27 mouse cellular contexts compared by ENCODE assay signal in genomic region chr14:15107795-15108321, GRCm38 (mm10).
DNase-seq lines count a peak whose midpoint lies in the region; ATAC-seq lines count a peak whose summit lies in the region.
"Had no signal": no experiment of that assay in that cellular context is flagged by ENCODE, and none has a peak within 500 bp of the region (broad histone marks: within the 10 kb centered on the region; RNA-seq: fewer than 3 reads in every experiment).

No protein-coding gene starts in this region.

- H3K27ac ChIP-seq in neural tube, embryonic 13.5 days (replicated peaks): no peak overlapping the region
- H3K27ac ChIP-seq: forebrain, embryonic 12.5 days; heart, embryonic 13.5 days; hindbrain, embryonic 15.5 days; kidney, embryonic 15.5 days; limb, embryonic 13.5 days; lung, embryonic 15.5 days; midbrain, embryonic 10.5 days; midbrain, embryonic 15.5 days had no signal

- H3K9ac ChIP-seq in neural tube, embryonic 13.5 days: no peak overlapping the region
- H3K9ac ChIP-seq: forebrain, embryonic 12.5 days; heart, embryonic 13.5 days; hindbrain, embryonic 15.5 days; kidney, embryonic 15.5 days; limb, embryonic 13.5 days; lung, embryonic 15.5 days; midbrain, embryonic 15.5 days had no signal

- H3K4me3 ChIP-seq in neural tube, embryonic 13.5 days: no peak overlapping the region
- H3K4me3 ChIP-seq: erythroblast, embryonic 14.5 days; forebrain, embryonic 12.5 days; heart, embryonic 13.5 days; hindbrain, embryonic 15.5 days; kidney, embryonic 15.5 days; limb, embryonic 13.5 days; lung, embryonic 15.5 days; midbrain, embryonic 10.5 days; midbrain, embryonic 15.5 days had no signal

- no peaks in the 10 kb centered on the region for H3K27me3 ChIP-seq in neural tube, embryonic 13.5 days
- H3K27me3 ChIP-seq: CH12.LX; forebrain, embryonic 12.5 days; heart, embryonic 13.5 days; hindbrain, embryonic 15.5 days; kidney, embryonic 15.5 days; limb, embryonic 13.5 days; lung, embryonic 15.5 days; midbrain, embryonic 15.5 days had no signal

- H3K9me3 ChIP-seq in neural tube, embryonic 13.5 days: no peaks in the 10 kb centered on the region
- H3K9me3 ChIP-seq: forebrain, embryonic 12.5 days; heart, embryonic 13.5 days; hindbrain, embryonic 15.5 days; kidney, embryonic 15.5 days; limb, embryonic 13.5 days; lung, embryonic 15.5 days; midbrain, embryonic 10.5 days had no signal

- H3K4me1 ChIP-seq in neural tube, embryonic 13.5 days (replicated peaks): no peaks in the 10 kb centered on the region
- H3K4me1 ChIP-seq: forebrain, embryonic 12.5 days; heart, embryonic 13.5 days; hindbrain, embryonic 15.5 days; kidney, embryonic 15.5 days; limb, embryonic 13.5 days; lung, embryonic 15.5 days; midbrain, embryonic 10.5 days; midbrain, embryonic 15.5 days had no signal

- H3K4me2 ChIP-seq in neural tube, embryonic 13.5 days: no peak overlapping the region
- H3K4me2 ChIP-seq: forebrain, embryonic 12.5 days; heart, embryonic 13.5 days; hindbrain, embryonic 15.5 days; kidney, embryonic 15.5 days; limb, embryonic 13.5 days; liver, embryonic 11.5 days; lung, embryonic 15.5 days; midbrain, embryonic 15.5 days had no signal

- ATAC-seq in neural tube, embryonic 13.5 days (ENCODE audit: low read depth): peak; percentile 50; the same call in 1 of the 2 replicates
- ATAC-seq: midbrain, embryonic 15.5 days had no signal

- DNase-seq in adrenal gland, adult (ENCODE audit: inconsistent age in 2 of 2, low spot score in 1 of 2): peak; percentile 8 to 39
- no peak for DNase-seq in adrenal gland, adult 8-10 months
- DNase-seq in frontal cortex, postnatal 36 days (ENCODE audit: low spot score in 2 of 2): peak; percentile 15 to 26
- no peak for DNase-seq in frontal cortex, postnatal 25 days (ENCODE audit: low spot score in 2 of 2)
- no peak for DNase-seq in neural tube, embryonic 10.5 days (ENCODE audit: extremely low spot score, low spot score)
- peak; percentile 13 to 66 for DNase-seq in left cerebral cortex, postnatal 25 days (ENCODE audit: low spot score in 2 of 2)
- no peak for DNase-seq in c-Kit-positive CD71-positive TER-119-positive erythroid progenitor cells, embryonic 14.5 days (ENCODE audit: low spot score)
- DNase-seq: adrenal gland, postnatal 25 days; cerebellum, adult 11 months; cerebellum, postnatal 10 days; gastrocnemius, postnatal 10 days; heart, postnatal 10 days; kidney, adult 18-20 months; kidney, postnatal 25 days; thymus, postnatal 4 days had no signal

- intact Hi-C loops in left cerebral cortex, postnatal 25 days (cut with DNase I): no loop called here

- 55% methylated on average over 2 of the region's 2 CpGs for WGBS in neural tube, embryonic 13.5 days

- H3K36me3 ChIP-seq in neural tube, embryonic 13.5 days: no peaks in the 10 kb centered on the region
- H3K36me3 ChIP-seq: forebrain, embryonic 12.5 days; heart, embryonic 13.5 days; hindbrain, embryonic 15.5 days; kidney, embryonic 15.5 days; limb, embryonic 13.5 days; lung, embryonic 15.5 days; midbrain, embryonic 10.5 days; midbrain, embryonic 15.5 days had no signal

Comparison
In these comparisons a context has a peak if more than half of its experiments do, and no peak if none do; other contexts are left out.
1. DNase-seq: peak in adrenal gland, adult (2 of 2), frontal cortex, postnatal 36 days (2 of 2) and left cerebral cortex, postnatal 25 days (2 of 2); none in adrenal gland, adult 8-10 months (single experiment), frontal cortex, postnatal 25 days (0 of 2), neural tube, embryonic 10.5 days (single experiment) and c-Kit-positive CD71-positive TER-119-positive erythroid progenitor cells, embryonic 14.5 days (single experiment).